ENCODE assay signal across 10 mouse cellular contexts in the genomic region with DNA sequence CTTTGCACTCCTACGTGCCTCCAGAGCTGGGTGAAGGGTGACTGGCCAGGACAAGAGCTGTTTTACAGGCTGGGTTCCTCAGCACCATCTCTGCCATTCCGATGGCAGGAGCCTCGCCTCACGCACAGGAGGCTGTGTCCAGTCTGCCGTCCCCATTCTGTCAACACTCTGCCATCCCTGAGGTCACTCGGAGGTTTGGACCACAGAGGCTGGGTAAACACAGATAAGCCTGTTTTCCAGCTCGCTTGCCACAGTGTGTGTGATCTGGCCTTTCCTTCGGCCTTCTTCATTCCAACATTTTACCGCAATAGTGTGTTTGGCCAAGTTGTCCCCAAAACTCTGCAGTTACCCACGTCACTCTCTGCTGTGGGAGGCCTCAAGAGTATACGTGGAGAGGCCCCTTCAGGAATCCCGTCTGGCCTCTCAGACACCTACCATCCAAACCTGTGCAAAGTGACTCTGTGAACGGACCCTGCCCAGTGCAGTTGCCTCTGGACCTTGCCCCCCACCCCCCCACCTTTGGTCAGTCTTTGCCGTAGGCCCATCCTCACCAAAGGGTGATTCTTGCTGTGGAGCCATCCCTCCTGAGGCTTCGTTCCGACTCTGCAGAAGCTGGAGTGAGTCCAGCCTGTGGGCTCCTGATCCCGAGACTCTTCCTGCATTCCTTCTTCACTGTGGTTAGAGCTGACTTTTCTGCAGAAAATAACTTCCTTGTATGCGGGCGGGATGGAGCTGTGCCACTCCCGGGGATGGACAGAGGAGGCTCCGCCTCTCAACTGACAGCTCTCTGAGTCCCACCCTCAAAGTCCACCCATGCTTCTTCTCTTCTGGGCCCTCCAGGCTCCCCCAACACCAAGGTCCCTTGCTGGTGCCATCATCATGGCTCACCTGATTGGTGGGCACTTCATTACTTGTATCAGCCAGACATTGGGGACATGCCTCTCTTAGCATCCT. TPM values are rescaled to one million over a fixed set of nuclear protein-coding genes. Genes with fewer than 3 reads are reported as not detected.
DNase-seq lines count a peak whose midpoint lies in the region; ATAC-seq and TF ChIP-seq lines count a peak whose summit lies in the region.
"Had no signal": no experiment of that assay in that cellular context is flagged by ENCODE, and none has a peak within 500 bp of the region (broad histone marks: within the 10 kb centered on the region; RNA-seq: fewer than 3 reads in every experiment).

No protein-coding gene starts in this region.

- ATAC-seq in heart, embryonic 11.5 days (replicated peaks; ENCODE audit: insufficient number of reproducible peaks, low FRiP score, low TSS enrichment), result no peak; the same call in 1 of the 2 replicates
- 0 out of 2 replicates have a peak, but pooled peaks have one; percentile 36 for ATAC-seq in intestine, postnatal 0 days

- 37% methylated on average over 21 of the region's 21 CpGs for WGBS in heart, embryonic 11.5 days (ENCODE audit: insufficient replicate concordance)
- 49% methylated on average over 21 of the region's 21 CpGs for WGBS in heart, adult 2 months
- 47% methylated on average over 21 of the region's 21 CpGs for WGBS in intestine, postnatal 0 days

- no peak overlapping the region; the same call in 1 of the 2 replicates for H3K27ac ChIP-seq in heart, embryonic 11.5 days (ENCODE audit: low read depth, low read length)
- no peak overlapping the region for H3K27ac ChIP-seq in heart, adult 2 months
- no peak overlapping the region for H3K27ac ChIP-seq in intestine, postnatal 0 days (ENCODE audit: low read depth, low read length)
- H3K27ac ChIP-seq: embryonic facial prominence, embryonic 12.5 days; macrophage had no signal

- H3K27me3 ChIP-seq in heart, embryonic 11.5 days (ENCODE audit: control insufficient read depth, insufficient read depth, low read length), result no peaks in the 10 kb centered on the region
- H3K27me3 ChIP-seq in heart, adult 2 months (ENCODE audit: control insufficient read depth, insufficient read depth, low read length), result no peaks in the 10 kb centered on the region
- no peaks in the 10 kb centered on the region for H3K27me3 ChIP-seq in intestine, postnatal 0 days (replicated peaks; ENCODE audit: control insufficient read depth, insufficient read depth, low read length)
- H3K27me3 ChIP-seq: embryonic facial prominence, embryonic 12.5 days had no signal

- no peak for TF ChIP-seq CTCF in heart, adult 2 months (IDR thresholded peaks at IDR 0.05)
- no peak for TF ChIP-seq CTCF in intestine, postnatal 0 days (IDR thresholded peaks at IDR 0.05; ENCODE audit: low read depth)

- no peak for TF ChIP-seq EP300 in heart, adult 2 months (IDR thresholded peaks at IDR 0.05; ENCODE audit: insufficient read depth, low read depth, low read length)

- intact Hi-C loops in heart, adult 2 months (cut with DNase I), result no loop called here

- DNase-seq in heart, adult 2 months, result no peak
- peak; percentile 46 for DNase-seq in 3134 (ENCODE audit: extremely low read depth, insufficient read length, low spot score)
- DNase-seq in cerebellum, adult 9-11 months, result peak; percentile 75
- no peak for DNase-seq in B cell, adult 2 months
- DNase-seq in layer of hippocampus, postnatal 10 days (ENCODE audit: low spot score in 2 of 2), result no peak
- DNase-seq: kidney, postnatal 14 days had no signal

- TF ChIP-seq POLR2A in heart, adult 2 months (IDR thresholded peaks at IDR 0.05; ENCODE audit: insufficient read depth, low read depth, low read length), result no peak

- no peaks in the 10 kb centered on the region for H3K9me3 ChIP-seq in heart, embryonic 11.5 days (replicated peaks; ENCODE audit: control insufficient read depth, low read length)
- H3K9me3 ChIP-seq in intestine, postnatal 0 days (ENCODE audit: control insufficient read depth), result no peaks in the 10 kb centered on the region
- H3K9me3 ChIP-seq: embryonic facial prominence, embryonic 12.5 days had no signal

- no peak overlapping the region for H3K4me3 ChIP-seq in heart, embryonic 11.5 days (ENCODE audit: low read depth, low read length)
- H3K4me3 ChIP-seq in heart, adult 2 months, result no peak overlapping the region
- no peak overlapping the region for H3K4me3 ChIP-seq in intestine, postnatal 0 days (ENCODE audit: low read depth, low read length)
- H3K4me3 ChIP-seq: embryonic facial prominence, embryonic 12.5 days had no signal

- no peaks in the 10 kb centered on the region for H3K79me2 ChIP-seq in heart, adult 2 months (replicated peaks; ENCODE audit: control insufficient read depth, insufficient read depth, low read length)

- no peaks in the 10 kb centered on the region for H3K36me3 ChIP-seq in heart, embryonic 11.5 days (ENCODE audit: control insufficient read depth, insufficient read depth, low read length)
- no peaks in the 10 kb centered on the region for H3K36me3 ChIP-seq in heart, adult 2 months (ENCODE audit: control insufficient read depth, insufficient read depth, low read length)
- H3K36me3 ChIP-seq in intestine, postnatal 0 days (ENCODE audit: control insufficient read depth, insufficient read depth), result no peaks in the 10 kb centered on the region
- H3K36me3 ChIP-seq: embryonic facial prominence, embryonic 12.5 days had no signal

- H3K9ac ChIP-seq in heart, embryonic 11.5 days (ENCODE audit: low read depth, low read length), result 0 out of 2 replicates have a peak overlapping the region, but pooled peaks have one; percentile 6
- no peak overlapping the region for H3K9ac ChIP-seq in heart, adult 2 months (ENCODE audit: low read depth, low read length)
- no peak overlapping the region for H3K9ac ChIP-seq in intestine, postnatal 0 days (ENCODE audit: low read depth, low read length)
- H3K9ac ChIP-seq: embryonic facial prominence, embryonic 12.5 days had no signal

- peaks cover 19% of the 10 kb centered on the region for H3K4me1 ChIP-seq in heart, embryonic 11.5 days (ENCODE audit: control insufficient read depth, insufficient read depth, low read length)
- H3K4me1 ChIP-seq in heart, adult 2 months (ENCODE audit: control insufficient read depth, insufficient read depth, low read length), result no peaks in the 10 kb centered on the region
- 0 out of 2 replicates have a peak, but pooled peaks cover 5% of the 10 kb centered on the region for H3K4me1 ChIP-seq in intestine, postnatal 0 days (replicated peaks; ENCODE audit: control insufficient read depth, insufficient read depth, low read length)
- H3K4me1 ChIP-seq: embryonic facial prominence, embryonic 12.5 days had no signal

- H3K4me2 ChIP-seq in heart, embryonic 11.5 days, result peak overlapping the region; percentile 36
- H3K4me2 ChIP-seq in intestine, postnatal 0 days (replicated peaks; ENCODE audit: low read depth), result no peak overlapping the region
- H3K4me2 ChIP-seq: embryonic facial prominence, embryonic 12.5 days had no signal

RNA-seq across cellular contexts. Expression of a gene that starts 9.7 kb away (rescaled TPM):
- 8.8 and 11.3 TPM in 2 replicates for polyA plus RNA-seq in heart, embryonic 11.5 days (2014; fragmentation: Nextera tagmentation; extraction: Ambion mirVana)
- total RNA-seq in heart, adult 2 months (2021), result 100 to 1,000 TPM in 1 of 2 experiments, 10 to 100 TPM in 1; 58.4 to 104 TPM
- 30.3 and 40.2 TPM in 2 replicates for polyA plus RNA-seq in heart, adult 2 months (2012; rRNA removed)
- 5.7 and 6.7 TPM in 2 replicates for polyA plus RNA-seq in intestine, postnatal 0 days (2015; fragmentation: Nextera tagmentation; extraction: Ambion mirVana)
- total RNA-seq in layer of hippocampus, postnatal 10 days (2021), result 100 to 1,000 TPM; 269 to 278 TPM

Comparison
In these comparisons a context has a peak if more than half of its experiments do, and no peak if none do; other contexts are left out.
1. DNase-seq: peak in 3134 (single experiment) and cerebellum, adult 9-11 months (single experiment); none in heart, adult 2 months (0 of 2), B cell, adult 2 months (0 of 2) and layer of hippocampus, postnatal 10 days (0 of 2).